Mouse (Mus musculus) frontal cortex, postnatal 14 days (tissue): ENCODE data around the gene Dennd2a.
"Not testable (repeated sequence)": the region's sequence is repeated elsewhere in the genome, so short reads cannot be mapped to it uniquely, and the experiment has no call there.

Source experiments
- DNase-seq, 2 experiments: peaks; one replicate each; pipeline ENCODE4 v3.0.0; 2022; ENCODE audit warnings: low spot score in 2 of 2

Dennd2a gene

DNA sequence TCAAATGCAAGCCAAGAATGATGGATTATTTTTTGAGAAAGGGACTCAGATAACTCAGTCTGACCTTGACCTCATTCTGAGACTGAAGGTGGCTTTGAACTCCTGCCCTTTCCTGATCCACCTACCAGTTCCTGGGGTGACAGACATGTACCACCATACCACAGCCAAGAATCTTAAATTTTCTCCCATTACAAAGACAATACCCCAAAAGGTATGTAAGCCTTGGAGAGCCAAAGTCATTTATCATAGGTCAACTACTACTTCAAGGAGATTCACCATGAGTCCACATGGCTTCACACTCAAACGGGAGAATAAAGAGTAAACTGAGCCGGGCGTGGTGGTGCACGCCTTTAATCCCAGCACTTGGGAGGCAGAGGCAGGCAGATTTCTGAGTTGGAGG, 107.1 kb downstream of the Dennd2a start:
- no peak for DNase-seq

GRCm38 (mm10) chr6:39447429-39448185, 110.1 kb downstream of the Dennd2a start:
- DNase-seq, result peak in 1 of 2 experiments; percentile 14

- no peak for DNase-seq
Observed at GRCm38 (mm10) chr6:39445801-39446572, 111.7 kb downstream of the Dennd2a start.

DNA sequence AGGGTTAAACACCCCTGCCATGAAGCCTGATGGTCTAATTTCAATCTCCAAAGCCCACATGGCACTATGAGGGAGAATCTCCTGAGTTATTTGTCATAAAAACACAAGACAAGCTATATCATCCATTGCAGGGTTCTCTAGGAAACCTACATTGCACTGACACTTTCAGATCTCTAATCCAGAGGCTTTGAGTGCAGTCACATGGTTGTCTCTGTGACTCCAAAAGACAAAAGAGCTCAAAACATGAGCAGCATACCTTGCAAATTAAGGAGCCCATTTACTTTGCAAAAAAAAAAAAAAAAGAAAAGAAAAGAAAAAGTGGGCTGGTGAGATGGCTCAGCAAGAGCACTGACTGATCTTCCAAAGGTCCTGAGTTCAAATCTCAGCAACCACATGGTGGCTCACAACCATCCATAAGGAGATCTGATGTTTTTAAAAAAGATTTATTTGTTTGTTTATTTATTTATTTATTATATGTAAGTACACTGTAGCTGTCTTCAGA, 114.8 kb downstream of the Dennd2a start:
- no peak for DNase-seq

GRCm38 (mm10) chr6:39440207-39440606, 117.5 kb downstream of the Dennd2a start:
- no peak for DNase-seq

DNA sequence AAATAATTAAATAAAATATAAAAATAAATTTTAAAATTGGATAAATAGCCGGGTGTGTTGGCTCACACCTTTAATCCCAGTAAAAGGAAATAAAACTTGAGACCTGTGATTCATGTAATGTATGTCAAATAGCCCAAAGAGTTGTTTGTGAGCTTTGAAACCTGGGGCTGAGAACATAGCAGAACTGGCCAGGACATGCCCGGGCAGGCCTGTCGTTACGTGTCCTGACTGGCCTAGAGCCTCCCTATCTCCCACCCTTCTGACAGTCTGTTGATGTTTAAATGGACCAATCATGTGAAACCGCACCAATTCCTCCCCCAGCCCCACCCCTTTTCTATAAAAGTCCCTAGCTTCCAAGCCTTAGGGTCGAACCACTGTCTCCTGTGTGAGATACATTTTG, 120.1 kb downstream of the Dennd2a start:
- DNase-seq, result not testable (repeated sequence)

- no peak for DNase-seq
Observed at GRCm38 (mm10) chr6:39435875-39436274, 121.8 kb downstream of the Dennd2a start.

DNA sequence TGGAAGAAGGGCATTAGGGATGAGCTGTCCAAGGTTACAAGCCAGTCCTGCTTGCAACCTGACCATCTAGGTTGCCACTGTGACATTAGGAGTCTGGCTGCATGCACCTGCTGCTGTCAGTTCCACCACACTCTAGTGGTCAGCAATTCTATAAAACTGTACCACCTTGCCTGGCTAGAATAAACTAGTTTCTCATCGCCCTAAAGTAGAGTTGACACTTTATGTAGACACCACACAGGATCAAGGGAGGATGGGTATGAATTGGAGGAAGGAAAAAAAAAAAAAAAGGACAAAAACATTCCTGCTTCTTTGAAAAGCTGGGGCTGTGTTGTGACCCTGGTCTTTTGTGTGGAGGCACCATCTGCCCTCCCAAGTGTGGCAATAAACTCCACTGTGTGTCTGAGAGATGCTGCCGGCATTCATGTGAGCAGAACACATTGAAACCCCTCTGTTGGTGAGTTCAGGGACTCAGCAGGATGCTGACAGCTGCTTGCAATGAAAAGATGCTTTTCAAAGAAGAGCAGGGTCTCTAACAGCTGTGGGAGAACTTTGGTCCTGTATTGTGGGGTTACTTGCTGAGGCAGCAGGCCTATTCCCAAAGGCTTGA, 122.7 kb downstream of the Dennd2a start:
- DNase-seq, result no peak

- no peak for DNase-seq
Observed at GRCm38 (mm10) chr6:39434111-39434885, 123.4 kb downstream of the Dennd2a start.

DNA sequence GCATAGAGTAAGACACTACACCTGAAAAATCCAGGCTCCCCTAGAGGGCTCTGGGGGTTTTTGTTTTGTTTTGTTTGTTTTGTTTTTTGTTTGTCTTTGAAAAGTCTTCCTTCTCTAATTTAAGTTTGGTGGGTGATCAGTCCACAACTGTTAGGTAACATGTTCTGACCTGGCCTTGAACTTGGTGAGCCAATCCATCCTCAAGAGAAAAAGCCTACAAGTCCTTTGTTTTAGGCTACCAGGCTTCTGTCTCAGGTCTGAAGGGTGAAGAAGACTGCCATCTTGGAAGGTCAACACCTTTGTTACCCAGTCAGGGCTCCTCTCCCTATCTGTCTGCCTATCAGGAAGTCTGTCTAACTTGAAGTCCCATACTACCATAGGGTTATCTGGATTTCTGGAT, 124.0 kb downstream of the Dennd2a start:
- no peak for DNase-seq

GRCm38 (mm10) chr6:39433174-39433573, 124.5 kb downstream of the Dennd2a start:
- DNase-seq, result no peak

DNA sequence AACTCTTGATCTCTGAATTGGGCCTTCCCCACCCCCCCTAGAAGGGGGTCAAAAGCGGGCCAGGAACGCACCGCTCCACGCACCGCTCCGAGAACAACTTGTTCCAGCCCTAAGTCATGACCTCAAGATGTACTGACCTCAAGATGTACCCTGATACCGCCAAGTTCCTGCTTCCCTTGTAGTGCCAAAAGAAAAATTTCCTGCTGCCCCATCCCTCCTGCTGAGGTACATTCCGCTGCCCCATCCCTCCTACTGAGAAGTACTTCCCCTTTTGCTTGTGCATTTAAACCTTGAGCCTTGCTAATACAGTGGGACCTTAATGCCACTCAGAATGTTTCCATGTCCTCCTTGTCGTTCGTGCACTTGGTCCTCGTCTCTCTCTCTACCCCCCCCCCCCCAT, 126.9 kb downstream of the Dennd2a start:
- DNase-seq, result no peak

- DNase-seq, result no peak
Observed at GRCm38 (mm10) chr6:39429007-39429788, 128.5 kb downstream of the Dennd2a start.

GRCm38 (mm10) chr6:39427276-39428003, 130.2 kb downstream of the Dennd2a start:
- no peak for DNase-seq

- DNase-seq, result no peak
Observed at GRCm38 (mm10) chr6:39426725-39427124, 130.9 kb downstream of the Dennd2a start.

DNA sequence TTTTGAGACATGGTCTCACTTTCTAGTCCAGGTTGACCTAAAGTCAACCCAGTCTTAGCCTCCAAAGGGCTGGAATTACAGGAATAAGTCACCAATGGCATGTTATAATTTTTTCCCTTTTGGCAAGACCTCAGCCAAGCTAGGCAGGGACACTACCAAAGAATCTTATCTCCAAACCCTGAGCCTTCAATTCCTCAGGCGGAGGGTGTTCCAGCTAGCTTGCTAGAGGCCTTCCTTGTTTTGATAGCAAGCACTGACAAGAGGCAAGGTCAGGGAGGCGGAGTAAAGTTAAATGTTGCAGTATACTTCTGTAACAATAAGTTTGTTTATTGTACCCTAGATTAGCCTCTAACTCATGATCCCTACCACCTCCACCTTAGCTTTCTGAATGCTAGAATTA, 132.5 kb downstream of the Dennd2a start:
- no peak for DNase-seq

DNA sequence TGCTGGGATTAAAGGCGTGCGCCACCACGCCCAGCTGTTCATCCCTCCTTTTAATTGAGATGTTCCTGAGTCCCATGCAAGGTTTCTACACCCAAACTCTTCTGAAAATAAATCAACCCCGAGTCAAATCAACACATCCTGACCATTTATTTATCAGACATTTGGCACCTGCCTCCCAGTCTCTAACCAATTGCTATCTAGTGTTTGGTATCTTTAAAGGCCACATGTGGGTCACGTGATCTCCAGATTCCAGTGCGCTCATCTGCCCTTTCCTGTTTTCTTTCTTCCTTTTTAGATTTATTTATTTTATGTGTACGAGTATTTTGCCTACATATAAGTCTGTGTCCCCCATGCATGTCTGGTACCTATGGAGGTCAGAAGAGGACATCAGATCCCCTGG, 134.0 kb downstream of the Dennd2a start:
- DNase-seq, result no peak

- no peak for DNase-seq
Observed at GRCm38 (mm10) chr6:39423130-39423551, 134.5 kb downstream of the Dennd2a start.

- DNase-seq, result no peak
Observed at GRCm38 (mm10) chr6:39420867-39421266, 136.8 kb downstream of the Dennd2a start.
